Mouse (Mus musculus): ENCODE measurements around the gene Alg3. TPM values are rescaled to one million over a fixed set of nuclear protein-coding genes. Genes with fewer than 3 reads are reported as not detected.

Gene Alg3
- polyA plus RNA-seq, 1 experiment from 2014 or later = 31.5 TPM

- no peaks in the 10 kb centered on the region for H3K36me3 ChIP-seq (ENCODE audit: control insufficient read depth, insufficient read depth, low read length)
- H3K9ac ChIP-seq (ENCODE audit: low read length) = peak overlapping the region; percentile 42; the same call in 1 of the 2 replicates
- WGBS = 0% methylated on average over 39 of the region's 39 CpGs
- H3K4me3 ChIP-seq (ENCODE audit: low read length) = peak overlapping the region; percentile 51
- no peak overlapping the region for H3K27ac ChIP-seq (ENCODE audit: low read length)
- peak overlapping the region; percentile 83 for H3K4me2 ChIP-seq (ENCODE audit: low read depth, low read length)
- peaks cover 11% of the 10 kb centered on the region for H3K4me1 ChIP-seq (replicated peaks; ENCODE audit: control insufficient read depth, insufficient read depth, low read length)
- peak; percentile 80 for ATAC-seq (ENCODE audit: low read depth)
- peaks cover 54% of the 10 kb centered on the region for H3K27me3 ChIP-seq (ENCODE audit: control insufficient read depth, insufficient read depth, low read depth, low read length)
- H3K9me3 ChIP-seq (ENCODE audit: control insufficient read depth, low read length) = no peaks in the 10 kb centered on the region
These were observed 21.4 kb downstream of the Alg3 start for GRCm38 (mm10) chr16:20589939-20590679.

- peak; percentile 34 for ATAC-seq (ENCODE audit: low read depth)
- H3K4me2 ChIP-seq (ENCODE audit: low read depth, low read length) = peak within 1 kb of the TSS; percentile 83
- H3K4me1 ChIP-seq (replicated peaks; ENCODE audit: control insufficient read depth, insufficient read depth, low read length) = peaks cover 11% of the 10 kb centered on the region
- H3K9me3 ChIP-seq (ENCODE audit: control insufficient read depth, low read length) = no peaks in the 10 kb centered on the region
- under 1% methylated on average over 24 of the region's 24 CpGs for WGBS
- H3K36me3 ChIP-seq (ENCODE audit: control insufficient read depth, insufficient read depth, low read length) = no peaks in the 10 kb centered on the region
- H3K27me3 ChIP-seq (ENCODE audit: control insufficient read depth, insufficient read depth, low read depth, low read length) = peaks cover 54% of the 10 kb centered on the region
- H3K27ac ChIP-seq (ENCODE audit: low read length) = no peak within 1 kb of the TSS
- peak within 1 kb of the TSS; percentile 51 for H3K4me3 ChIP-seq (ENCODE audit: low read length)
- H3K9ac ChIP-seq (ENCODE audit: low read length) = peak within 1 kb of the TSS; percentile 42; the same call in 1 of the 2 replicates
These were observed 22.1 kb downstream of the Alg3 start, which contains the start of gene Vwa5b2 for GRCm38 (mm10) chr16:20589366-20589938. Gene Vwa5b2, plus strand, starts transcription at chr16:20589471.

GRCm38 (mm10) chr16:20565075-20565474 is 46.5 kb downstream of the Alg3 start:
- Histone ChIP-seq H3K27ac (ENCODE audit: low read length) (no peak overlapping the region), H3K4me1 (replicated peaks; ENCODE audit: control insufficient read depth, insufficient read depth, low read length) (no peaks in the 10 kb centered on the region), H3K27me3 (ENCODE audit: control insufficient read depth, insufficient read depth, low read depth, low read length) (no peaks in the 10 kb centered on the region), H3K36me3 (ENCODE audit: control insufficient read depth, insufficient read depth, low read length) (peaks cover 15% of the 10 kb centered on the region), H3K9me3 (ENCODE audit: control insufficient read depth, low read length) (no peaks in the 10 kb centered on the region), H3K9ac (ENCODE audit: low read length) (no peak overlapping the region), H3K4me2 (ENCODE audit: low read depth, low read length) (no peak overlapping the region), H3K4me3 (ENCODE audit: low read length) (no peak overlapping the region)
- WGBS = 45% methylated on average over 1 of the region's 1 CpGs
- ATAC-seq (ENCODE audit: low read depth) = no peak

GRCm38 (mm10) chr16:20557381-20557780 is 54.2 kb downstream of the Alg3 start:
- H3K36me3 ChIP-seq (ENCODE audit: control insufficient read depth, insufficient read depth, low read length) = peaks cover 48% of the 10 kb centered on the region
- no peak overlapping the region for H3K4me3 ChIP-seq (ENCODE audit: low read length)
- no peak overlapping the region for H3K9ac ChIP-seq (ENCODE audit: low read length)
- no peaks in the 10 kb centered on the region for H3K9me3 ChIP-seq (ENCODE audit: control insufficient read depth, low read length)
- H3K27ac ChIP-seq (ENCODE audit: low read length) = no peak overlapping the region
- no peaks in the 10 kb centered on the region for H3K27me3 ChIP-seq (ENCODE audit: control insufficient read depth, insufficient read depth, low read depth, low read length)
- no peak for ATAC-seq (ENCODE audit: low read depth)
- 65% methylated on average over 7 of the region's 7 CpGs for WGBS
- H3K4me2 ChIP-seq (ENCODE audit: low read depth, low read length) = no peak overlapping the region
- H3K4me1 ChIP-seq (replicated peaks; ENCODE audit: control insufficient read depth, insufficient read depth, low read length) = no peaks in the 10 kb centered on the region

MicroRNA genes within 50 kb of the gene (microRNA counts, 519-probe panel; counts per million panel counts)
- 2,592 counts per million, percentile 46 among the panel's probes with 10 or more counts for microRNA mmu-miR-1224

Small RNA genes within 50 kb of the gene (microRNA-seq; reads per million reads assigned to microRNA genes)
- 0.79 reads per million for gene Mir1224

Other genes starting within 250 kb of the Alg3 start
- 65.1 and 80.4 TPM in 2 replicates for gene Abcc5, start 185.3 kb downstream of the Alg3 start, polyA plus RNA-seq (2015; fragmentation: Nextera tagmentation; extraction: Ambion mirVana)
- gene Eif2b5, start 112.9 kb downstream of the Alg3 start, polyA plus RNA-seq (2015; fragmentation: Nextera tagmentation; extraction: Ambion mirVana) = 93.5 and 94.5 TPM in 2 replicates
- 17.4 and 19.9 TPM in 2 replicates for gene Dvl3, start 94.8 kb downstream of the Alg3 start, polyA plus RNA-seq (2015; fragmentation: Nextera tagmentation; extraction: Ambion mirVana)
- gene Ap2m1, start 76.3 kb downstream of the Alg3 start, polyA plus RNA-seq (2015; fragmentation: Nextera tagmentation; extraction: Ambion mirVana) = 624 and 630 TPM in 2 replicates
- 57.9 and 67.9 TPM in 2 replicates for gene Abcf3, start 63.2 kb downstream of the Alg3 start, polyA plus RNA-seq (2015; fragmentation: Nextera tagmentation; extraction: Ambion mirVana)
- 0.49 and 0.93 TPM in 2 replicates for gene Vwa5b2, start 22.3 kb downstream of the Alg3 start, polyA plus RNA-seq (2015; fragmentation: Nextera tagmentation; extraction: Ambion mirVana)
- gene Eef1akmt4, start 142 bp downstream of the Alg3 start, polyA plus RNA-seq (2015; fragmentation: Nextera tagmentation; extraction: Ambion mirVana) = 24.4 and 25.6 TPM in 2 replicates
- gene Gm49333, start 125 bp downstream of the Alg3 start, polyA plus RNA-seq (2015; fragmentation: Nextera tagmentation; extraction: Ambion mirVana) = not detected in 2 replicates
- gene Camk2n2, start 9.6 kb upstream of the Alg3 start, polyA plus RNA-seq (2015; fragmentation: Nextera tagmentation; extraction: Ambion mirVana) = 0.59 and 0.88 TPM in 2 replicates
- 1.4 and 2.2 TPM in 2 replicates for gene Ece2, start 18.1 kb upstream of the Alg3 start, polyA plus RNA-seq (2015; fragmentation: Nextera tagmentation; extraction: Ambion mirVana)
- gene Psmd2, start 39.9 kb upstream of the Alg3 start, polyA plus RNA-seq (2015; fragmentation: Nextera tagmentation; extraction: Ambion mirVana) = 285 and 301 TPM in 2 replicates
- gene Eif4g1, start 56.6 kb upstream of the Alg3 start, polyA plus RNA-seq (2015; fragmentation: Nextera tagmentation; extraction: Ambion mirVana) = 139 and 140 TPM in 2 replicates
- 7.8 and 9.1 TPM in 2 replicates for gene Fam131a, start 81.5 kb upstream of the Alg3 start, polyA plus RNA-seq (2015; fragmentation: Nextera tagmentation; extraction: Ambion mirVana)
- gene Polr2h, start 105.9 kb upstream of the Alg3 start, polyA plus RNA-seq (2015; fragmentation: Nextera tagmentation; extraction: Ambion mirVana) = 74.3 and 87.5 TPM in 2 replicates
- gene Clcn2, start 106.0 kb upstream of the Alg3 start, polyA plus RNA-seq (2015; fragmentation: Nextera tagmentation; extraction: Ambion mirVana) = 5.8 and 8.2 TPM in 2 replicates
- 3.3 and 3.8 TPM in 2 replicates for gene Chrd, start 121.4 kb upstream of the Alg3 start, polyA plus RNA-seq (2015; fragmentation: Nextera tagmentation; extraction: Ambion mirVana)
- 0.79 and 0.99 TPM in 2 replicates for gene Thpo, start 122.8 kb upstream of the Alg3 start, polyA plus RNA-seq (2015; fragmentation: Nextera tagmentation; extraction: Ambion mirVana)